Mouse (Mus musculus): ENCODE measurements at regions not wholly inside any gene's neighbourhood (a gene's known extent, or its start where the extent isn't known, plus 50 kb on each side); places are given as distances from the start of the nearest gene placed in this dataset.

GRCm38 (mm10) chr1:186295201-186295600 is 178.1 kb upstream of the Lyplal1 start:
- DNase-seq (ENCODE audit: low read depth) = no peak

- peak; percentile 51 for DNase-seq (ENCODE audit: low read depth)
Observed at GRCm38 (mm10) chr1:186294635-186295034, 177.5 kb upstream of the Lyplal1 start.

- peak; percentile 85 for DNase-seq (ENCODE audit: low read depth)
Observed at GRCm38 (mm10) chr1:186289117-186289516, 172.0 kb upstream of the Lyplal1 start.

- DNase-seq (ENCODE audit: low read depth) = no peak
Observed at GRCm38 (mm10) chr1:186287831-186288230, 170.7 kb upstream of the Lyplal1 start.

GRCm38 (mm10) chr1:186286401-186286800 is 169.3 kb upstream of the Lyplal1 start:
- DNase-seq (ENCODE audit: low read depth) = no peak

DNA sequence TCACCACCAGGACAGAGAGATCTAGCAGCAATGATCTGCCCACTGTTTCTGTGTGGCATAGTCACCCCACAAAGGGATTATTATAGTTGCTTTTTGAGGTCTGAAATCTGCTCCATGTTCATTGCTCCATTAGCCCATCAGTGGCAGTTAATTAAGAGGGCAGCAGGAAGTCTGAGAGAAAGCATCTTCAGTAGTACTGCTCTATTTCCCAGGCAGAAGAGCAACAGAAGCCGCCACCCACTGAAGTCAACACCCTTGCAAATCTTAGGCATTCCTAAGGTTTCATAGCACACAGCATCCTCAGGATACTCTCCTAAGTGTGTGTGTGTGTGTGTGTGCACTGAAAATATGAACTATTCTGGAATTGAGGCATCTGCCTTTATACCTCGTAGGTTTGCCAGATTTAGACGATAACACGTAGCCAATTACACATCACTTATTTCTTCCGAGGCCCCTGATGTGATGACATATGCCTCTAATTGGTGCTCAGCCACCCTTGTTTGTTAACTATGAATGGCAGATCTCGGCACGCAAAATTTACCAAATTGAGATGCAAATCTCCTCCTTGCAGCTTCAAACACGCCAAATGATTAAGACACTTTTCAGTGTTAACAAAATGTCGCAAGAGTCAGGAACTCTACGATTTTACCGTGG is 161.0 kb upstream of the Lyplal1 start:
- DNase-seq (ENCODE audit: low read depth) = no peak

- DNase-seq (ENCODE audit: low read depth) = no peak
Observed at GRCm38 (mm10) chr1:186271436-186271835, 154.3 kb upstream of the Lyplal1 start.

DNA sequence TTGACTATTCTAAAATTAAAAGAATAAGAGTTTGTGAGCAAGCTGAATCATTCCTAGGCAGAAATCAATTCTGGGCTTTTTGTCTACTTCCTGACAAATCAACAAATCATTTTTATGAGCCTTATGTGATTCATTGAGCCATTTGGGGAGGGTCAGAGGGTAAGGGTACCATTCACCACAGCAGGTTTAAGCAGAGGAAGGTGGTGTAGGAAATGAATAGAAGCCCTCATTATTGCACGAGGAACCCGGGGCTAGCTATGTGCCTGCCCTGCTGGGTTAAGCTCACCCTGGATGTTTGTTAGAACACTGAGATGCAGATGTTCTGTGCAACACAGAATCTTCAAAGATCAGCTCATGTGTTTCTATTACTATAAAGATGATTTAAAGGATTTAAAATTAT is 150.2 kb upstream of the Lyplal1 start:
- DNase-seq (ENCODE audit: low read depth) = no peak

GRCm38 (mm10) chr1:186264639-186265038 is 147.5 kb upstream of the Lyplal1 start:
- DNase-seq (ENCODE audit: low read depth) = peak; percentile 67

- peak; percentile 90 for DNase-seq (ENCODE audit: low read depth)
Observed at GRCm38 (mm10) chr1:186263955-186264354, 146.8 kb upstream of the Lyplal1 start.

DNA sequence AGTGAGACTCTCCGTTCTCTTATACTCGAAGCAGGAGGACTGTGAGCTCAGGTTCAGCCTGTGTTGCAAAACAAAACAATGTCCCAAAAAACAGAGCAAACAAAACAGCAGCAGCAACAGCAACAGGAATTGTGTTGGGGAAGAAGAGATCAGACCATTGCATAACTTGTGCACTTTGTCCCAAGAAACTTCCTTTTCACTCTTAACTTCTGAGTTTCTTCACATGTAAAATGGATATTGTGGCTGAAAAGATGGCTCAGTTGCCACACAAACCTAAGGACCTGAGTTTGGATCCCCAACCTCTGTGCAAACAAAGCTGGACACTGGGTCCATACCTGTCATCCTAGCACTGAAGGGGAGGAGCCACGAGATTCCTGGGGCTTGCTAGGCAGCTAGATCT is 146.1 kb upstream of the Lyplal1 start:
- DNase-seq (ENCODE audit: low read depth) = no peak

- DNase-seq (ENCODE audit: low read depth) = no peak
Observed at GRCm38 (mm10) chr1:186262040-186262439, 144.9 kb upstream of the Lyplal1 start.

DNA sequence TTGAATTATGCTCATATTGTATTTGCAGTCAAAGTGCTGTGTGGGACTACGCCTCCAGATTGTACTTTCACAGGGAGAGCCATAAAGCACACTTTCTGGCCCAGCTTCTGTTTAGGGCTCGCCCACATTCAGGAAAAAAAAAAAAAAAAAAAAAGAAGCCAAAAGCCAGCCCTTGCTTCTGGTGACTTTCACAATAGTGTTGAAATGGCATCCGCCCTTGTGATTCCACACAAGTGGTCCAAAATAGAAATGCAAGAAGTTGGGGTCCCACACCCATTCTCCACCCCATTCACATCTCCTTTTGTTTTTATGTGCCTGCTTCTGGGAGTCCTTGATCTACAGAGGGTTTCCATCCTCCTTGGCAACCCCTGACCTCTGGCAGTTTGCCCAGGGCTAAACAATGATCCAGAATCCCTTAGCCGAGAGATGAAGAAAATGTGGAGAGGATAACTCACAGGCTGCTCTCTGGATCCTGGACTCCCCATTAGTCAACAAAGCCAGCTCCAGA is 144.3 kb upstream of the Lyplal1 start:
- peak; percentile 71 for DNase-seq (ENCODE audit: low read depth)

GRCm38 (mm10) chr1:186257611-186258010 is 140.5 kb upstream of the Lyplal1 start:
- no peak for DNase-seq (ENCODE audit: low read depth)

DNA sequence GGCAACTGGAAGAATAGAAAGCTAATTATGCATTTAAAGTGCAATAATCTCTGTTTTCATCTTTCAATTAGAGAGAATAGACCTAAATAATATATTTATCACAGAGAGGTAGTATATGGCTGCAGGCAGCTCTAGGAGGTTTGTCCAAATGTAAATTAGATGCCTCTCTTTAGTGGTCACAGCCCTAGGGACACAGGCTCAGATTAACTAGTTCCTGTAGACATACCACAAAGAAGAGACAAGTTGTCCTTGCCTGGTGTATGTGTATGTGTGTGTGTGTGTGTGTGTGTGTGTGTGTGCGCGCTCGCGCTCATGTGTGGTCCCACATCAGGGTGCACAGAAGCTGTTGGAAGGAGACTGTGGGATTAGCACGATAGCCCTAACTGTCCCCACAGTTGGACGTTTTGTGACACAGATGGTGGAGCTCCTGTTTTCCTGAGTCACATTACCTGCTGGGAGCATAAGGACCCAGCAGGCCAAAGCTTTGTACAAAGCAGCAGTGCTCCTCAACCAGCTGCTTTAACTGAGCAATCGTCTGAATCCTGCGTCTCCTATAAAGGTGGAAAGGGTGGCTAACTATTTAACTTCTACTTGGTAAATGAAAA is 138.5 kb upstream of the Lyplal1 start:
- no peak for DNase-seq (ENCODE audit: low read depth)

- no peak for DNase-seq (ENCODE audit: low read depth)
Observed at GRCm38 (mm10) chr1:186254500-186254899, 137.4 kb upstream of the Lyplal1 start.

GRCm38 (mm10) chr1:186252551-186252950 is 135.4 kb upstream of the Lyplal1 start:
- no peak for DNase-seq (ENCODE audit: low read depth)

DNA sequence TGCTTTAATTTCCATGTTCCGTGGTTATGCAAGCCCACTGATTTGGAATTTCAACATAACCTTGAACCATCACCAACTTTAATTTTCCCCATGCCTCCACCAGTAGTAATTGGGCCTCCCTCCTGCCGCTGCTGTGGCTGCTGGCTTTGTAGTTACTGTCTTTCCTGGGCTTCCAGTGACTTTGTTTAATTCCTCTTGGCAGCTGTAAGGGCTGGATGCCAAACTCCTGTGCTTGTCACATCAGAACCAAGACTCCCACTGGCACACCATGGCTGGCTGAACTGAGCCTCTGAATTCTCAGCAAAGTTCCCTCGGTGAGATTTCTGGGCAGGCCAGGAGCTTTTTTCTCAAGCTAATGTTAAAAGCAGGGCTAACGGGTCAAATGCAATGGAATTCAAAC is 133.2 kb upstream of the Lyplal1 start:
- no peak for DNase-seq (ENCODE audit: low read depth)

- DNase-seq (ENCODE audit: low read depth) = no peak
Observed at GRCm38 (mm10) chr1:186249214-186249613, 132.1 kb upstream of the Lyplal1 start.

GRCm38 (mm10) chr1:186245723-186246440 is 128.8 kb upstream of the Lyplal1 start:
- DNase-seq (ENCODE audit: low read depth) = no peak

GRCm38 (mm10) chr1:186241112-186241511 is 124.0 kb upstream of the Lyplal1 start:
- DNase-seq (ENCODE audit: low read depth) = peak; percentile 41

DNA sequence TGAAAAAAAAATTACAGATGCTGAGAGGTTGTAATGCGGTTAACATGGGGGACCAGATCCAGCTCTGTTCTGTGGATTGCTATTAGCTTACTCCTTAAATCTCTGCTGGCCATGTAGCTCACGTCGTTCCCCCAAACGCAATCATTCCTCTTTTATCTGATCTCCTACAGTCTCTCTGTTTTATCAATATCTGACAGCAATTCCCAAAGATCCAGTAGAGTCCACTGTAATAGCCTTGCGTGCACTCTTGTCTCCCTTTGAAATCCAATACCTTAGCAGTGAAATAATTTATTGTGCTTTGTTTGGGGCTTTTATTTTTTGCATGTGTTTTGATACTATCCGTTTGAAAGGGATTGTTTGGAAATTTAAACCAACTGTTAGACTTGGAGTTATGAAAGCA is 120.4 kb upstream of the Lyplal1 start:
- no peak for DNase-seq (ENCODE audit: low read depth)

Measured in NIH3T3 (cell line).